Mouse (Mus musculus): ENCODE data around the gene Grk2. TPM values are rescaled to one million over a fixed set of nuclear protein-coding genes. Genes with fewer than 3 reads are reported as not detected.

Grk2 gene
- polyA plus RNA-seq (2017; shearing (Covaris generic)): 237 TPM

GRCm38 (mm10) chr19:4306190-4306577 lies at the start of gene Grk2:
TSS of gene Grk2 (minus strand) at chr19:4306222.

DNA sequence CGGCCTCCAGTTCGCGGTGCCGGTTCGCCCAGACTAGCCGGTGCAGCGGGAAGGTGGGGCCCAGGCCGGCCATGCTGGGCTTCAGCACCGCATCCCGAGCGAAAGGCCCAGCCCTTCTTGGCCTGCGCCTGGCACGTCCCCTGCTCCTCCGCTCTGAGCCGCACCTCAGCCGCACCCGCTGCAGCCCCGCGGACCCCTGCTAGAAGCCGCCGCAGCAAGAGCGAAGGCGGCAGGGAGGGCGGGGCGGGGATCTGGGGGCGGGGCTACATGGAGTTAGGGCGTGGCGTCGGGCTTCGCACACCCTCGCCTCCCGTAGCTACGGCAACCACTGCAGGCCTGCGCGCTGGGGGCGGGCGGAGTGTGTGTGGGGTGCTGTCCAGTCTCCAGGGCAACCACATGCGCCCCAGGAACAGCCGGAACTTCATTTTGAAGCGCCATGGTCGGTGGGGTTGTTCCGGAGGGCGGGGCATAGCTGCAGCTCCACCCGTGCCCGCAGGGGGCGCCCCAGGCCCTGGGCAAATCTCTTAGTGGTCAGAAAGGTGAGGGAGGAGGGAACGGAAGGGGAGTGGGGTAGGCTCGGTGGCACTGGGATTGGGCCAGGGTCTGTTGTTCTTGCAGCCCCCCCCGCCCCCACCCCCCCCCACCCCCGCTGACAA lies 23.0 kb downstream of the Grk2 start, which contains the start of gene Ankrd13d:
Gene Ankrd13d (minus strand): TSS at position 240 of the 656 bp plus-strand sequence.

GRCm38 (mm10) chr19:4268566-4269361 lies 37.3 kb downstream of the Grk2 start, which contains the start of gene Ssh3:
TSS of gene Ssh3 (minus strand) at chr19:4269180.

Other genes starting within 250 kb of the Grk2 start
- gene Gstp3, start 246.7 kb downstream of the Grk2 start, polyA plus RNA-seq (2017; shearing (Covaris generic)): 56.1 TPM
- gene Cabp2, start 224.6 kb downstream of the Grk2 start, polyA plus RNA-seq (2017; shearing (Covaris generic)): not detected
- gene Cdk2ap2, start 209.0 kb downstream of the Grk2 start, polyA plus RNA-seq (2017; shearing (Covaris generic)): 441 TPM
- 253 TPM for gene Pitpnm1, start 206.2 kb downstream of the Grk2 start, polyA plus RNA-seq (2017; shearing (Covaris generic))
- 150 TPM for gene Aip, start 180.4 kb downstream of the Grk2 start, polyA plus RNA-seq (2017; shearing (Covaris generic))
- gene Gpr152, start 166.4 kb downstream of the Grk2 start, polyA plus RNA-seq (2017; shearing (Covaris generic)): not detected
- gene Cabp4, start 162.2 kb downstream of the Grk2 start, polyA plus RNA-seq (2017; shearing (Covaris generic)): not detected
- 192 TPM for gene Coro1b, start 157.6 kb downstream of the Grk2 start, polyA plus RNA-seq (2017; shearing (Covaris generic))
- gene Ptprcap, start 152.6 kb downstream of the Grk2 start, polyA plus RNA-seq (2017; shearing (Covaris generic)): 341 TPM
- gene Rps6kb2, start 142.9 kb downstream of the Grk2 start, polyA plus RNA-seq (2017; shearing (Covaris generic)): 46.8 TPM
- 15.2 TPM for gene Carns1, start 130.7 kb downstream of the Grk2 start, polyA plus RNA-seq (2017; shearing (Covaris generic))
- 376 TPM for gene Tbc1d10c, start 114.9 kb downstream of the Grk2 start, polyA plus RNA-seq (2017; shearing (Covaris generic))
- gene Ppp1ca, start 114.2 kb downstream of the Grk2 start, polyA plus RNA-seq (2017; shearing (Covaris generic)): 688 TPM
- 27.5 TPM for gene Rad9a, start 104.6 kb downstream of the Grk2 start, polyA plus RNA-seq (2017; shearing (Covaris generic))
- 36.7 TPM for gene Clcf1, start 92.0 kb downstream of the Grk2 start, polyA plus RNA-seq (2017; shearing (Covaris generic))
- gene AC109138.7, start 91.9 kb downstream of the Grk2 start, polyA plus RNA-seq (2017; shearing (Covaris generic)): not detected
- 62.7 TPM for gene Pold4, start 74.3 kb downstream of the Grk2 start, polyA plus RNA-seq (2017; shearing (Covaris generic))
- gene Ssh3, start 37.0 kb downstream of the Grk2 start, polyA plus RNA-seq (2017; shearing (Covaris generic)): 0.67 TPM
- gene Ankrd13d, start 23.1 kb downstream of the Grk2 start, polyA plus RNA-seq (2017; shearing (Covaris generic)): 8.1 TPM
- gene Kdm2a, start 92.1 kb upstream of the Grk2 start, polyA plus RNA-seq (2017; shearing (Covaris generic)): 84.1 TPM
- gene Rhod, start 133.2 kb upstream of the Grk2 start, polyA plus RNA-seq (2017; shearing (Covaris generic)): 5.9 TPM
- gene Syt12, start 171.2 kb upstream of the Grk2 start, polyA plus RNA-seq (2017; shearing (Covaris generic)): not detected
- not detected for gene 2010003K11Rik, start 192.4 kb upstream of the Grk2 start, polyA plus RNA-seq (2017; shearing (Covaris generic))
- gene Pcx, start 204.2 kb upstream of the Grk2 start, polyA plus RNA-seq (2017; shearing (Covaris generic)): 6.3 TPM